Mouse (Mus musculus): Measurements from ENCODE around the gene Glipr1l2.
"Not testable (repeated sequence)": the region's sequence is repeated elsewhere in the genome, so short reads cannot be mapped to it uniquely, and the experiment has no call there.

Glipr1l2 gene

DNA sequence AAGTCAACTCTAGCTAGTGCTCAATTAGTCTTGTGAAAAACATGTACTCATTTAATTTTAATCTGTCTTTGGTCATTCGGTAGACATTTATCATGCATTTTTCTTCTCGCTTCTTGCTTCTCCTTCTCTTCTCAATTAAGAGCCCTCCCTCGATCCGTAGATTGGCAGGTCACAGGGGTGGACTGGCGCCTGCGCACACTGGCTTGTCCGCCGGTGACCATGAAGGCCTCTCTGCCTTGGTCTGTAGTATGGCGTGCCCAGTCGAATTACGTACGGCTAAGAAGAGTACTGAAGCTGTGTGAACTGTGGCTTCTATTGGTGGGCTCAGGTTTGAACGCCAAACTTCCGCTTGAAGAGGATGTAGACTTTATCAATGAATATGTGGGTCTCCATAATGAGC lies at the start of gene Glipr1l2:
Gene Glipr1l2, plus strand, starts transcription at position 198 of the 400 bp plus-strand sequence.
- no peak for DNase-seq

DNA sequence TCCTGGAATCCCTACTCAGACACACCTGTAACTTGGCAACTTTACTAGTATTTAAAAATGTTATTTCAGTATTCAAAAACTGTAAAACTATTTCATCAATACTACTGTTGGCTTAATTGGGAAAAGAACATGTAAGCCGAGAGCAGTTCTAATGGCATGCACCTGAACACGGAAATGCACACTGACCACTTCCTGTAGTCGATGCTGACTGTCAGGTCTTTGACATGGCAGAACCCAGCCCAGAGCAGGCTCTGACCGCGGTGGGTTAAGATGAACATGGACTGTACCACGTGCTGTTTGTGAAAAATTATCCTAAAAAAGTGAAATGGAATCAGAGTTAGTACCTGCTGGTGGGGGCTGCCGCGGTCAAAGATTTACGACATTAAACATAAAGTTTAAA lies 39.6 kb upstream of the Glipr1l2 start:
- not testable (repeated sequence) for DNase-seq

DNA sequence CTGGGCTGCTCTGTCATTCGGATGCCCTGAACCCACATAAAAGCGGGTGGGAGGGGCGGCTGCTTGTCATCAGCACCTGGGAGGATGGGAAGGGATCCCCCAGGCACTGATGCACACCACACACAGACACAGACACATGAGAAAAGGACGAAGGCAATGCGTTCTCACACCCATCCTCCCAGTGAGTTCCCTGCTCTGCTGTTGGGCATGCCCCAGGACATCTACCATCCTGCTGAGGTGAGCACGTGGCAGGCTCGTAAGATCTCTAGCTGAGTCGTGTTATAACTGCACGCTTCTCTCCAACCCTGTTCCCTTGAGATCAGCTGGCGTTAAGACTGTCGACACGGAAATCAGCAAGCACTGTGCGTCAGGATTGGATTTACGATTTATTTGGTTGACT lies 38.9 kb upstream of the Glipr1l2 start:
- DNase-seq = not testable (repeated sequence)

DNA sequence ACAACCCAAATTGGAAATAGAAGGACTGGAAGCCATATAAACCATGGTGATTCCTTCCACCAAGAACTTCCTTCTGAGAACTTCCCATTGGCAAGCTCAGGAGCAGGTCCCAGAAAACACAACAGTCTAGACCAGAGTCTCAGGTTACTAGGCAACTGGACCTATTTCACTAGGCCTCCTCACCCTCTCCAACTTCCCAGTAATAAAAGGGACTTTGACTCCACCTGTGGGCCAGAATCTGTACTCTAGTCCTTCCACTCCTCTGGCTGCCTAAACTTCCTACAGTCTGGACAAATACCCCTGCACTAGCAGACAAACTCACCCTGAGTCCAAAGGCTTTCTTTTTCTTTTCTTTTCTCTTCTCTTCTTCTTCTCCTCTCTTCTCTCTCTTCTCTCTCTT lies 31.9 kb upstream of the Glipr1l2 start:
- no peak for DNase-seq

DNA sequence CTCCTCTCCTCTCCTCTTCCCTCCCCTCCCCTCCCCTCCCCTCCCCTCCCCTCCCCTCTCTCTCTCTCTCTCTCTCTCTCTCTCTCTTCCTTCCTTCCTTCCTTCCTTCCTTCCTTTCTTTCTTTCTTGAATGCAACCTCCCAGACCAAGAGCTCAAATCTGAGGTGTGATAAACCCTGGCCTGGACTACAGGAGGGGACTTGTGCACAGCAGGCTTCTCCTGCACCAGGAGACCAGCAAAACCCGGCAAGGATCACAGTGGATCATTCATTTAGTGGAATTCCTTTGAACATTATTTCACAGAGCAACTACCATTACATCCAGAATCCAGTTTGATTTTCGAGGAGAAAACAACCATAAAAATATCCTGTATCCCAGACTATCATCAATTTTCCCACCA lies 31.2 kb upstream of the Glipr1l2 start:
- DNase-seq = peak in 1 of 2 experiments; percentile 4

DNA sequence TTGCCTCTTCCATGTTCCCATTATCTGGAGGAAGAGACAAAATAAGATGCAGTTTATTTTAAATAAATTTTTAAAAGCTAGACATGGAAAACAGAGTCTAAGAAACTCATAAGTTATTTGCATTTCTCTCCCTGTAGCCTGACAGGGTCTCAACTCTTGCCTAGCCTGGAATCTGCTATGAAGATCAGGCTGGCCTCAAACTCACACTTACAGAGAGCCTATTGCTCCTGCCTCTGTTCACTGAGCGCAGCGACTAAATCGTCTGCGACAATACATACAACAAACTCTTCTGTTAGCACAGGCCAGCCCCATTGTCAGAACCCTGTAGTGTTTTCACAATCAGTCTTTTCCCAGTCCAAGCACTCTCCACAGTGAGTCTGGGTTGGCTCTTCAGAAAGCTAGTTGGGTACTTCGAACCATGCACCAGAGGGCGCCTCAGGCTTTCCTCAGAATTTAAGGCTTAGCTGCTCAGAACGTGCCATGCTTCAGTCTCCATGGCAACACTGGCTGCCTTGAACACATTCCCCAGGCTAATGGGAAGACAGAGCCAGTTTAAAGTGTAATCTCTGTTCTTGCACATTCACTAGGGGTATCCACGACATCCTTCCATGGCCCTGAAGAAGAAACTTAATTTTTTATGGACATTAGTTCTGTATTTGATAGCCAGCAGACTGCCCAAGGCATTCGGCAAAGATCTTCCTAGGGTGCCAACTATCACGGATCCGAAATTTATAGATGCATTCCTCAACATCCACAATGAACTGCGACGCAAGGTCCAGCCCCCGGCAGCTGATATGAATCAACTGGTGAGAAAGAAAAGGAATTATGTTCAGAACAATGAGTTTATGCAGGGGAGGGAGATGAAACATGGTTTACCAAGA lies 23.2 kb upstream of the Glipr1l2 start, which contains the start of gene Glipr1l1:
Gene Glipr1l1, plus strand, starts transcription at position 488 of the 881 bp plus-strand sequence.
- DNase-seq = peak; percentile 26 to 52

DNA sequence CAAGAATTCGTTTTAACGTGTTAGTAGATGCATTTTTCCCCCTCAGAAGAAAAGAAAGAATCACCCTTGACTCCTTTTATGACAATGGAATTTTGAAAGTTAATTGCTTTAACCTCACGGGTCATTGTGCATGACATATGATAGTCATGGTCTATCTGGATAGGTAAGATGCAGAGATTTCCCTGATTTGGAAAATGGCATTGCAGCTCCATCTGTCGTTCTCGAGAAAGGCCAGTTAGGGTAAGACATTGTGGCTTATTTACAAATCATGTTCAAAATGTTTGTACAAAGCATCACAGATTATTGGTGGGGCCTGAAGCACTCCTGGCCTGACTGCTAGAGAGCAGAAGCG lies 22.6 kb upstream of the Glipr1l2 start:
- DNase-seq = not testable (repeated sequence)

DNA sequence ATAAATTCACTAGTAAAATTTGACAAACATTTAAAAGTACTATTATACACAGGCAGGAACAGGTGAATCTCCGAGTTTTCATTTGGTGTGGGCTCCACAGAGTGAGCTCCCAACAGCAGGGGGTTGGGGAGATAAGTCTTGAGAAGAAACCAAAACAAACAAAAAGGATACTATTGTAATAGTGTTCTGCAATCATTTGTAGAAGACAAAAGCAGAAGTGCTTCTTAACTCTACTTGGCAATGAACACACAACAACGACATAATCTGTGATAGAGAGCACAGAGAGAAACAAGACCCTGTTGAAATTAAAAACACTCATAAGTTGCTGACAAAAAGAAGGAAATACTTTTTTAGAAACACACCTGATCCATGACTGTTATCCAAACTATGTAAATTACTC lies 3.1 kb upstream of the Glipr1l2 start:
- no peak for DNase-seq

DNA sequence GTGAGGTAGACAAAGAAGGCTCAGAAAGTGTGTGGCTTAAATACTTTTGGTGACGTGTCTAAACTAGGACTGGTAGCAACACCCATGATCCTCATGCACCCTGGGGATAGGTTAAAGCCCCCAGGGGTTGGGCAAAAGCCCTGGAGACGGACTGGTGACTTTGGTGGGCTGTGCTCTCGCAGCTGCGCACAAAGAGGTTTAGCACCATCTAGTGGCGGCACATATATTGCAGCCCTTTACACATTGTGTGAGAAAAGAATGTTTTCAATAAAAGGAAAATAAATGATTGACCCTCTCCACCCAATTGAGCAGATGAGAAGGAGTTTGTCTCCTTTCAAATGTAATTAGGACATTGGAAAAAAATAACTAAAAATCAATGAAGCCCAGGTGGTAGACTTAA lies 22.6 kb downstream of the Glipr1l2 start:
- peak; percentile 13 to 60 for DNase-seq

DNA sequence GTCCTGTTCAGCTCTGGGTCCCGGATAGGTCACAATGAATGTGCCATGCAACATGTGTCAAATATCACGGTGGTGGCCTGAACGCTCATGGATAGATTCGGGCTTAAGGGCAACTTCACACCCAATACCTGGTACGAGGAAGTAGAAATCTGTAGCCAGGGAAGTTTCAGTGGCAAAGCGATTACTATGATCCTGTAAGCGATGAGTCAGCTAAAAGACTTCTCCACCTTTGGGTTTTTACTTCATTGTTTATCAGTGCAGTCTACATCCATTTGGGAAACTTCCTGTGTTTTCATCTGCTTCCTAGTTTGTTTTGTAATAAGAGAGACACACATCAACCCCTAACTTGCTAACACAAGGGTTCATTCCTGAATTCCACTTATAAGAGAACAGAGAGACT lies 27.2 kb downstream of the Glipr1l2 start:
- DNase-seq = no peak

DNA sequence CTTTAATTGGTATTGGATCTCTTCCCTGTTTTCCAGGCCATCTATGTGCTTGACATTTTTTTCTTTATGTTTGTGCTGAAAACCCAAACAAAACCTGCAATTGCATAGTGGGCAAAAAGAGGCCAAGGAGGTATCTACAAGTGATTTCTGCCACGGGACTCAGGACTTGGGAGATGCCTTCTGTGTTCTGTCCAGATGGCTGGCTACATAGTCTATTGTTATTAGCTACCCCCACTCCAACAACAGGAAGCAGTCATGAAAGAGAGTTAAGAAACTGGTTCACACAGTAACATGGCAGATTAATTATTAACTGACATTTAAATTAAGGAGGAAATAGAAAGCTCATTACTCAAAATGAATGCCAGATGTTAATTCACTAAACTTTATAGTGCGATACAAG lies 41.9 kb downstream of the Glipr1l2 start:
- DNase-seq = not testable (repeated sequence)

DNA sequence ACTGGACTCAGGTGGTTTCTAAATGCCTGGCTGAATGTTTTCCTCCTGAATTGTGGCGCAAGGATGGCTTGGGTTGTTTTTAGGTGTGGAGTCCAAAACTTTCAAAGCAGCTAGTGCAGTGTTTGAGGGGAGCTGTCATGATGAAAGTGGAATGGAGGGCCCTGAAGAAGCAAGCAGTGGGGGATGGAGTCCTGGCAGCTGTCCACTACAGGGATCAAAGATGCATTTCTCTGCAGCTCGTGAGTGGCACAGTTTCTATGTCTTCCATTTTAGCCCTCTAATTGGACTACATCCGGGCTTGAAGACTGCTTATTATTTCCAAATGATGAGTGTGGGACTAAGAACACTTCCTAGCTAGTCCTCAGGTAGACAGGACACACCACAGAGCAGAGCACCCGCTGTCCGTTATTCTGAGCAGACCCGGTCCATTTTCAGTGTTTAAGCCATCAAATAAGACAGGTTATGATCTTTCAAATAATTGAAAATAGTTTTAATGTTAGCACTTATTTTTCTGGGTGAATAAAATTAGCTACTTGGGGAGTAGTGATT lies 44.6 kb downstream of the Glipr1l2 start:
- DNase-seq = not testable (repeated sequence)

DNA sequence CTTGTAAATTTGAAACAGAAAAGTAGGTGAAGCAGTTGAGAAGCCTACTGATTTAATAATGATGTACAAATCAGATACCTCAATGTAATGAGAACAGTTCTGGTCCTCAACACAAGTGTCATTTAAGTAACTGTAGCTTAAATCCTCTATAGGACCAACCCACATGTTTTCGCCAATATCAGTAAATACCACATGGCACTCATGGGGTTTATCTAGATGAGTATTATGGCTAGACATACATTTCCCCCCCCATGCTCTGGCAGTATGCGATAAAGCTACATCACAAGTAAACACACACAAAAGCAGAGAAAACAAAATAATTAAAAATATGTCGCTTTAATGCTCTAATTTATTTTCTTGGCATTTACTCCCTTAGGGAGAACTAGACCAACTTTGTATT lies 49.0 kb downstream of the Glipr1l2 start:
- no peak for DNase-seq

DNA sequence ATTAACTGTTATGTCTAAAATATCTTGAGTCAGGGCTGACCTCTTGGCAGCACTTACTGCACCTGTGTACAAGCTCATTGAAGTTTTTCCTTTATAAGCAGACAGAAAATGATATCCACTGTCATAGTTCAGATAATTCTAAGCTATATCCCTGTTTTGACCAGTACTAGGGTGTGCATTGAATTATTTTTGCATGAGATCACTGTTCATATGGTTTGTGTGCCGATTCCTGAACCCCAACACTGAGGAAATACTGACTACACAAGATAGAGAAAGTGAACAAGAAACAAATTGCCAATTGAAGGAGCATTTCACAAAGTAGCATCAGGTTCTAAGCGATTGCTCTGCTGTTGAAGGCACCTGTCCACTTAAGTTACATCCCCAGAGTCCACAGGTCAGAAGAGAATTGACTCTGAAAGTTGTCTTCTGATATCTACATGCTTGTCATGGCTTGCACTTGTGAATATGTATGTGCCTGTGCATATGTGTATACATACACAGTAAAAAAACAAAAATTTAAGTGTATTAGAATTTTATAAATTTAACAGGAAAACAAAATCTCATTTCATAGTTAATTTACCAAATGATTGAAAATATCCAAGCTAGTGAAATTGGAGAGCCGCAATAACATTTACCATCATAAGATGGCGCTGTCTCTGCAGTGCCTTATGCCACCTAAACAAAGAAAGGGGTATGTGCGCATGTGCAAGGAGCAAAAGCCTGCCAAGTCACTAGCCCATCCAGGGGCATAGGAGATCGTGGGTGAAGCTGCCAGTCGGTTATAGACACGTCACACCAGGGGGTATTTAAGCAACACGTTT lies 55.1 kb downstream of the Glipr1l2 start:
- DNase-seq = peak; percentile 12 to 17

DNA sequence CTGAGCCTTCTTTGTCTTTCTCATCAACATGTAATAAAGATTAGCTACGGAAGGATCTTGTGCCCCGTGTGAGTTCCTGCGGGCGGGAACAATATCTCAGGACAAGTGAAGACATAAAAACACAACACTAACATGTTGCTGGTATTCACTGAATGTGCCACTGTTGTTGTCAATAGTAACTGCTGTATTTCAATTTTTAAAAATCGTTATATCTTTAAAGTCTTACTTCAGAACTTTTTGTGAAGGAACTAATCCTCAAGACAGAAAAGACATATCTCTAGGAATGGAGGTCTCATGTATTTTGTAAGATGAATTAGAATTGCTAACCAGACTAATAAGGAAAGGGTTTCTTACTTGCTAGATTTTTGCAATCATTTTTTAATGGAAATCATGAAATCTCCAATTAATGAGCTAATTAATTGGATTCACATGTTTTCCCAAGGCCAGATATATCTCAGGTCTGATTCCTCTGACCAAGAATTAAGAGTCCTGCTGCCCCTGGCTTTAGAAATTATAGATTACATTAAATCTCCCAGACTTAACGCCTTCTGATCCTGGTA lies 55.8 kb downstream of the Glipr1l2 start:
- DNase-seq = no peak

DNA sequence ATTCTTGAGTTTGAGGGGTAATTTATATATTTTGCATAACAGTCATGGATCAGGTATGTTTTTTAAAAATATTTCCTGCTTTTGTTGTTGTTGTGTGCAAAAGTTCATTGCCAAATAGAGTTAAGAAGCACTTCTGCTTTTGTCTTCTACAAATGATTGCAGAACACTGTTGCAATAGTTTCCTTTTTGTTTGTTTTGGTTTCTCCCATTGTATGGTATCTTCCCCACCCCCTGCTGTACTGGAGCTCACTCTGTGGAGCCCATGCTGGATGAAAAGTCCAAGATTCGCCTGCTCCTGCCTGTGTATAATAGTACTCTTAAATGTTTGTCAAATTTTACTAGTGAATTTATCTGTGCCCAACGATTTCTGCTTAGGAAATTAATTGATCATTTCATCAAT lies 56.7 kb downstream of the Glipr1l2 start:
- no peak for DNase-seq
